Mouse (Mus musculus): Measurements from ENCODE around the gene Ankrd65. TPM values are rescaled to one million over a fixed set of nuclear protein-coding genes. Genes with fewer than 3 reads are reported as not detected.

The Ankrd65 gene
- polyA plus RNA-seq, 1 experiment from 2014 or later = not detected

GRCm38 (mm10) chr4:155832321-155832720 lies 42.1 kb downstream of the Ankrd65 start:
- Histone ChIP-seq H3K4me1 (ENCODE audit: control insufficient read depth, insufficient read depth, low read length) (peaks cover 7% of the 10 kb centered on the region; the same call in 1 of the 2 replicates), H3K36me3 (ENCODE audit: control insufficient read depth, insufficient read depth, low read length) (peaks cover 6% of the 10 kb centered on the region; the same call in 1 of the 2 replicates), H3K4me3 (ENCODE audit: low read depth, low read length) (peak overlapping the region; percentile 70), H3K9me3 (ENCODE audit: control insufficient read depth, low read length) (no peaks in the 10 kb centered on the region), H3K27me3 (ENCODE audit: control insufficient read depth, insufficient read depth, low read length) (no peaks in the 10 kb centered on the region), H3K27ac (replicated peaks; ENCODE audit: low read depth, low read length) (no peak overlapping the region), H3K4me2 (ENCODE audit: low read depth, severe bottlenecking) (peak overlapping the region; percentile 91), H3K9ac (ENCODE audit: low read length) (peak overlapping the region; percentile 82)
- DNase-seq (ENCODE audit: low spot score) = no peak
- WGBS = 60% methylated on average over 10 of the region's 10 CpGs
- no peak for ATAC-seq (ENCODE audit: insufficient number of reproducible peaks, low FRiP score, low TSS enrichment, low read depth)

DNA sequence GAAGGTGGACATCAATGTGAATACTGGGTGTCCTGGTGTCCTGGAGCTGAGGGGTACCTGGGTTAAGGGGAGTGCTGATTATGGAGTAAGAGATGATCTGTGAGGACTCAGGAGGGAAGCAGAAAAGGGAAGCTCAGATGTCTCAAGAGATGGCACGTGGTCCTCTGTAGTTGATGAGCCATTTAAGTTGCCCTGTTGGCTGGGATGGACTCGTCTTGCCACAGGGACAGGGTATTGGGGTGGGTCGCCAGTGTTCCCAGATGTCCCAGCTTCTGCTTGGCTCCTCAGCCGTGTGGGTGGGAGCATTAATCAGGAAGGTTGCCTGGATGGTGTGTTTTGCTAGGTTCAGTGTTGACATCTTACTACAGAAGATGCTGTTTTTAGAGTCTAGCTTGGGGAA lies 43.0 kb downstream of the Ankrd65 start:
- H3K9me3 ChIP-seq (ENCODE audit: control insufficient read depth, low read length) = no peaks in the 10 kb centered on the region
- 87% methylated on average over 4 of the region's 4 CpGs for WGBS
- ATAC-seq (ENCODE audit: insufficient number of reproducible peaks, low FRiP score, low TSS enrichment, low read depth) (no peak), DNase-seq (ENCODE audit: low spot score) (no peak)
- no peak overlapping the region; the same call in 1 of the 2 replicates for H3K4me3 ChIP-seq (ENCODE audit: low read depth, low read length)
- H3K4me1 ChIP-seq (ENCODE audit: control insufficient read depth, insufficient read depth, low read length) = peaks cover 7% of the 10 kb centered on the region; the same call in 1 of the 2 replicates
- no peak overlapping the region for H3K27ac ChIP-seq (replicated peaks; ENCODE audit: low read depth, low read length)
- H3K36me3 ChIP-seq (ENCODE audit: control insufficient read depth, insufficient read depth, low read length) = peaks cover 3% of the 10 kb centered on the region; the same call in 1 of the 2 replicates
- no peak overlapping the region for H3K9ac ChIP-seq (ENCODE audit: low read length)
- no peaks in the 10 kb centered on the region for H3K27me3 ChIP-seq (ENCODE audit: control insufficient read depth, insufficient read depth, low read length)
- H3K4me2 ChIP-seq (ENCODE audit: low read depth, severe bottlenecking) = no peak overlapping the region

GRCm38 (mm10) chr4:155833836-155834235 lies 43.6 kb downstream of the Ankrd65 start:
- no peak overlapping the region for H3K27ac ChIP-seq (replicated peaks; ENCODE audit: low read depth, low read length)
- WGBS = 50% methylated on average over 2 of the region's 2 CpGs
- H3K27me3 ChIP-seq (ENCODE audit: control insufficient read depth, insufficient read depth, low read length) = no peaks in the 10 kb centered on the region
- no peak overlapping the region for H3K9ac ChIP-seq (ENCODE audit: low read length)
- ATAC-seq (ENCODE audit: insufficient number of reproducible peaks, low FRiP score, low TSS enrichment, low read depth) (0 out of 2 replicates have a peak, but pooled peaks have one; percentile 8), DNase-seq (ENCODE audit: low spot score) (peak; percentile 69)
- no peaks in the 10 kb centered on the region for H3K9me3 ChIP-seq (ENCODE audit: control insufficient read depth, low read length)
- H3K4me1 ChIP-seq (ENCODE audit: control insufficient read depth, insufficient read depth, low read length) = peaks cover 7% of the 10 kb centered on the region; the same call in 1 of the 2 replicates
- H3K36me3 ChIP-seq (ENCODE audit: control insufficient read depth, insufficient read depth, low read length) = peaks cover 3% of the 10 kb centered on the region; the same call in 1 of the 2 replicates
- H3K4me3 ChIP-seq (ENCODE audit: low read depth, low read length) = no peak overlapping the region; the same call in 1 of the 2 replicates
- H3K4me2 ChIP-seq (ENCODE audit: low read depth, severe bottlenecking) = no peak overlapping the region

- Histone ChIP-seq H3K4me3 (ENCODE audit: low read depth, low read length) (no peak overlapping the region), H3K27me3 (ENCODE audit: control insufficient read depth, insufficient read depth, low read length) (no peaks in the 10 kb centered on the region; the same call in 1 of the 2 replicates), H3K36me3 (ENCODE audit: control insufficient read depth, insufficient read depth, low read length) (peaks cover 3% of the 10 kb centered on the region; the same call in 1 of the 2 replicates), H3K9ac (ENCODE audit: low read length) (no peak overlapping the region), H3K4me1 (ENCODE audit: control insufficient read depth, insufficient read depth, low read length) (peaks cover 12% of the 10 kb centered on the region), H3K27ac (replicated peaks; ENCODE audit: low read depth, low read length) (no peak overlapping the region), H3K4me2 (ENCODE audit: low read depth, severe bottlenecking) (no peak overlapping the region), H3K9me3 (ENCODE audit: control insufficient read depth, low read length) (no peaks in the 10 kb centered on the region)
- no peak for DNase-seq (ENCODE audit: low spot score)
- 72% methylated on average over 11 of the region's 11 CpGs for WGBS
- ATAC-seq (ENCODE audit: insufficient number of reproducible peaks, low FRiP score, low TSS enrichment, low read depth) = no peak
Observed at GRCm38 (mm10) chr4:155837404-155838010, 47.3 kb downstream of the Ankrd65 start.

GRCm38 (mm10) chr4:155838187-155839153 lies 48.2 kb downstream of the Ankrd65 start:
- H3K4me2 ChIP-seq (ENCODE audit: low read depth, severe bottlenecking) = no peak overlapping the region
- DNase-seq (ENCODE audit: low spot score) = no peak

GRCm38 (mm10) chr4:155839483-155839910 lies 49.3 kb downstream of the Ankrd65 start, which contains the start of gene Mxra8:
Mxra8 (plus strand) TSS chr4:155839680.
- peaks cover 11% of the 10 kb centered on the region for H3K4me1 ChIP-seq (ENCODE audit: control insufficient read depth, insufficient read depth, low read length)
- H3K4me2 ChIP-seq (ENCODE audit: low read depth, severe bottlenecking) = peak within 1 kb of the TSS; percentile 55
- H3K27ac ChIP-seq (replicated peaks; ENCODE audit: low read depth, low read length) = peak within 1 kb of the TSS; percentile 38
- H3K9ac ChIP-seq (ENCODE audit: low read length) = peak within 1 kb of the TSS; percentile 60
- no peaks in the 10 kb centered on the region for H3K9me3 ChIP-seq (ENCODE audit: control insufficient read depth, low read length)
- ATAC-seq (ENCODE audit: insufficient number of reproducible peaks, low FRiP score, low TSS enrichment, low read depth) (peak; percentile 89), DNase-seq (ENCODE audit: low spot score) (peak; percentile 86)
- H3K4me3 ChIP-seq (ENCODE audit: low read depth, low read length) = peak within 1 kb of the TSS; percentile 46
- no peaks in the 10 kb centered on the region; the same call in 1 of the 2 replicates for H3K27me3 ChIP-seq (ENCODE audit: control insufficient read depth, insufficient read depth, low read length)
- 1% methylated on average over 16 of the region's 16 CpGs for WGBS
- no peaks in the 10 kb centered on the region for H3K36me3 ChIP-seq (ENCODE audit: control insufficient read depth, insufficient read depth, low read length)

More at GRCm38 (mm10) chr4:155838187-155839153, 48.2 kb downstream of the Ankrd65 start:
- Histone ChIP-seq H3K9me3 (ENCODE audit: control insufficient read depth, low read length) (no peaks in the 10 kb centered on the region), H3K9ac (ENCODE audit: low read length) (no peak overlapping the region), H3K27ac (replicated peaks; ENCODE audit: low read depth, low read length) (no peak overlapping the region), H3K4me1 (ENCODE audit: control insufficient read depth, insufficient read depth, low read length) (peaks cover 11% of the 10 kb centered on the region), H3K4me3 (ENCODE audit: low read depth, low read length) (no peak overlapping the region), H3K36me3 (ENCODE audit: control insufficient read depth, insufficient read depth, low read length) (no peaks in the 10 kb centered on the region), H3K27me3 (ENCODE audit: control insufficient read depth, insufficient read depth, low read length) (no peaks in the 10 kb centered on the region; the same call in 1 of the 2 replicates)
- no peak for ATAC-seq (ENCODE audit: insufficient number of reproducible peaks, low FRiP score, low TSS enrichment, low read depth)
- 54% methylated on average over 8 of the region's 8 CpGs for WGBS

- Histone ChIP-seq H3K9me3 (ENCODE audit: control insufficient read depth, low read length) (no peaks in the 10 kb centered on the region), H3K27me3 (ENCODE audit: control insufficient read depth, insufficient read depth, low read length) (no peaks in the 10 kb centered on the region; the same call in 1 of the 2 replicates), H3K36me3 (ENCODE audit: control insufficient read depth, insufficient read depth, low read length) (no peaks in the 10 kb centered on the region), H3K9ac (ENCODE audit: low read length) (peak overlapping the region; percentile 60), H3K4me1 (ENCODE audit: control insufficient read depth, insufficient read depth, low read length) (peaks cover 11% of the 10 kb centered on the region), H3K4me3 (ENCODE audit: low read depth, low read length) (peak overlapping the region; percentile 46), H3K27ac (replicated peaks; ENCODE audit: low read depth, low read length) (peak overlapping the region; percentile 38; the same call in 1 of the 2 replicates), H3K4me2 (ENCODE audit: low read depth, severe bottlenecking) (peak overlapping the region; percentile 55)
- WGBS = 5% methylated on average over 8 of the region's 8 CpGs
- 0 out of 2 replicates have a peak, but pooled peaks have one; percentile 13 for ATAC-seq (ENCODE audit: insufficient number of reproducible peaks, low FRiP score, low TSS enrichment, low read depth)
- no peak for DNase-seq (ENCODE audit: low spot score)
Observed at GRCm38 (mm10) chr4:155840076-155841002, 50.1 kb downstream of the Ankrd65 start.

All from limb, embryonic 11.5 days (tissue).